Mouse (Mus musculus) G1E (cell line): ENCODE measurements around the gene Frem2. TPM values are rescaled to one million over a fixed set of nuclear protein-coding genes. Genes with fewer than 3 reads are reported as not detected.

Experiments used
- ATAC-seq: 2 replicates; pipeline ENCODE4 v1.8.0; 2016; ENCODE audit warnings: mild to moderate bottlenecking; ENCODE audit not compliant: insufficient number of reproducible peaks, poor library complexity, low FRiP score, severe bottlenecking; ENCODE audit errors: extremely low read depth
- DNase-seq: peaks from one replicate; pipeline ENCODE4 v3.0.0; 2012; ENCODE audit warnings: low spot score
- H3K27me3 ChIP-seq: 2 replicates; pipeline ENCODE4 v1.6.1; 2012; ENCODE audit warnings: mild to moderate bottlenecking, low read length, inconsistent platforms; ENCODE audit not compliant: insufficient read depth
- H3K36me3 ChIP-seq: replicated peaks from 2 replicates; pipeline ENCODE3; 2012; ENCODE audit warnings: mild to moderate bottlenecking, inconsistent platforms
- H3K4me1 ChIP-seq: 2 replicates; pipeline ENCODE4 v1.6.1; 2012; ENCODE audit warnings: low read depth, low read length, inconsistent platforms, mixed read lengths; ENCODE audit not compliant: insufficient read depth
- H3K4me3 ChIP-seq: 2 replicates; pipeline ENCODE4 v1.5.1; 2012; ENCODE audit warnings: low read depth, mild to moderate bottlenecking, inconsistent platforms, low read length, moderate library complexity, mixed read lengths
- H3K9me3 ChIP-seq: replicated peaks from 2 replicates; pipeline ENCODE4 v1.6.1; 2012; ENCODE audit warnings: inconsistent platforms
- CTCF ChIP-seq: IDR thresholded peaks from 2 replicates; pipeline ENCODE4 v1.5.1; 2012; ENCODE audit warnings: low read depth, low read length, inconsistent platforms, mixed read lengths
- GATA1 ChIP-seq: IDR thresholded peaks from 2 replicates; pipeline ENCODE4 v1.6.1; 2012; ENCODE audit warnings: borderline replicate concordance, low read length, inconsistent platforms, mixed read lengths
- GATA2 ChIP-seq: IDR thresholded peaks from 2 replicates; pipeline ENCODE4 v1.6.1; 2012; ENCODE audit warnings: low read depth, low read length, inconsistent platforms, borderline replicate concordance
- POLR2AphosphoS5 ChIP-seq: IDR thresholded peaks from 2 replicates; pipeline ENCODE4 v1.6.1; 2012; ENCODE audit warnings: low read depth, low read length, inconsistent platforms; ENCODE audit not compliant: insufficient replicate concordance
- TAL1 ChIP-seq: conservative IDR thresholded peaks from 2 replicates; pipeline ENCODE4 v1.6.1; 2012; ENCODE audit warnings: low read depth, low read length, inconsistent platforms, mixed read lengths
- polyA plus RNA-seq: library from polyadenylated mRNA; stranded (reverse); fragments of >175 nt; gene quantifications from 2 replicates; pipeline ENCODE4 v1.2.3, GENCODE M21; 2012
- total RNA-seq, 2 experiments: library from RNA; stranded (forward) in 1 of 2; stranded (reverse) in 1 of 2; fragments of 200-1000 nt in 1 of 2; fragments of >200 nt in 1 of 2; fragmentation: Nextera tagmentation in 1 of 2; gene quantifications; 2 replicates each; pipeline ENCODE4 v1.2.3; 2014 to 2017

Frem2 gene
- total and polyA plus RNA-seq, 3 experiments: 0.16 TPM; not detected in 2

DNA sequence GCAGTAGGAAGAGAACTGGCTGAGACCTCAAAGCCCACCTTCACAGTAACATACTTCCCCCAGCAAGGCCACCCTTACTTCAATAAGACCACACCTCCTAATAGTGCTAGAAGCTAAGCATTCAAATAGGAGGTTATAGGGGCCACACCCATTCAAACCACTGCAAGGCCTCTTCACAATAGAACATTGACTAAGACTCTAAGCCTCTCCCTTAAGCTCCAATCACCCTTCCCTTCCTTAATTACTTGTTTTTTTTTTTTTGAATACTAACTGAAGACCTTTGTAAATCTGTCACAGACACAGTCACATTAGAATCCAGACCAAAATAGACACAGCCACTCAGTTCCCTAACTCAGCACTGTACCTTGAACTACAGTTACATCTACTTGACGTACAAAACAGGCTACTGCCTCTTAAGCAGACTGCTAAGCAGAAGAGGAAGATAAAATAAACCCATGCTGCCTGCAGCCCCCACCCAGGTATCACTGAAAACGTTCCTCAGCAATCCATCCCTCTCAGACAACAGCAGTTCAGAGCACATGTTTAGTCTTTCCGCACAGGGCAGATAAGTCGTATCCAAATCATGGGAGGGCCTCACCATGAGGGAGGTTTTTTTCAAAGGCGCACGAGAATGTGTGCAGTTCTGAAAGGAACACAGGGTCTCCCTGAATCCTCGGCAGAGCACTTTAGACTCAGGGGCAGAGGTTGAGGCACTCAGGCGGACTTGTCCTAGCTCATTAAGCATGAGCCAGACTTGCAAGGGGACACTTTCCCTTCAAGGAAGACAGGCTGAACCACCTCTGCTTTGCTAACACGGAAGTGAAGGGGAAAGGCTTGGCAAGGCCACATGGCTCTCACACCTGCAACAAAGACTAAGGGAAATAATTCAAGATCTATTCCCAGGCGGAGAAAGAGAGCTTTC, 101.9 kb downstream of the Frem2 start:
- no peak for ATAC-seq
- no peak for DNase-seq
- no peak for TF ChIP-seq TAL1
- TF ChIP-seq GATA2: no peak
- no peak for TF ChIP-seq POLR2AphosphoS5
- TF ChIP-seq GATA1: no peak
- no peak for TF ChIP-seq CTCF
- Histone ChIP-seq H3K36me3 (no peaks in the 10 kb centered on the region), H3K4me1 (no peaks in the 10 kb centered on the region), H3K27me3 (no peaks in the 10 kb centered on the region), H3K4me3 (no peak overlapping the region), H3K9me3 (peaks cover 49% of the 10 kb centered on the region)

GRCm38 (mm10) chr3:53552691-53553090, 104.5 kb downstream of the Frem2 start:
- TF ChIP-seq CTCF: no peak
- TF ChIP-seq GATA2: no peak
- no peak for TF ChIP-seq POLR2AphosphoS5
- TF ChIP-seq GATA1: no peak
- no peak for TF ChIP-seq TAL1
- H3K27me3 ChIP-seq: no peaks in the 10 kb centered on the region
- no peak overlapping the region for H3K4me3 ChIP-seq
- H3K36me3 ChIP-seq: no peaks in the 10 kb centered on the region
- H3K9me3 ChIP-seq: peaks cover 35% of the 10 kb centered on the region
- ATAC-seq (no peak), DNase-seq (no peak)
- no peaks in the 10 kb centered on the region for H3K4me1 ChIP-seq

DNA sequence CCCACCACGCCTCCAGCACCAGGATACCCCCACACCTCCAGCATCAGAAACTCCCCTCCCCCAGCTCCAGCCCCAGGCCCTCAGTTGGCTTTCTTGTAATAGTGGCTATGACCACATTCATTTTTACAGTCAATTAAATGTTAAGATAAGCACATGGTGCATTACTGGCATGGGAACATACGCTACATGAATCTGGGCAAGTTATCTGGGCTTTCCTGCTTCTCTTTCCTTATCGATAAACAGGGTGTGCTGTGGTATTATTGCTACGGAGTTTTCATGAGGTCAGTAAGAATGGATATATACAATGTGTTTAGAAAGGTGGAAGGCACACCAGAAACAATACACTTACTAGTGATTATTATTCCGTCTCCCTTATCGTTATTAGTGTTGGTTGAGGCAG, 125.1 kb downstream of the Frem2 start:
- Histone ChIP-seq H3K36me3 (no peaks in the 10 kb centered on the region), H3K27me3 (no peaks in the 10 kb centered on the region), H3K4me1 (no peaks in the 10 kb centered on the region), H3K4me3 (no peak overlapping the region), H3K9me3 (peaks cover 26% of the 10 kb centered on the region)
- no peak for TF ChIP-seq POLR2AphosphoS5
- no peak for TF ChIP-seq GATA2
- no peak for TF ChIP-seq GATA1
- TF ChIP-seq TAL1: no peak
- TF ChIP-seq CTCF: no peak
- DNase-seq (no peak), ATAC-seq (no peak)

- Histone ChIP-seq H3K36me3 (no peaks in the 10 kb centered on the region), H3K4me3 (no peak overlapping the region), H3K4me1 (no peaks in the 10 kb centered on the region), H3K9me3 (peaks cover 18% of the 10 kb centered on the region), H3K27me3 (no peaks in the 10 kb centered on the region)
- no peak for ATAC-seq
- DNase-seq: no peak
- no peak for TF ChIP-seq TAL1
- no peak for TF ChIP-seq GATA1
- TF ChIP-seq CTCF: no peak
- TF ChIP-seq POLR2AphosphoS5: no peak
- no peak for TF ChIP-seq GATA2
These were observed 126.8 kb downstream of the Frem2 start for GRCm38 (mm10) chr3:53530305-53530704.

GRCm38 (mm10) chr3:53525737-53526136, 131.4 kb downstream of the Frem2 start:
- DNase-seq (no peak), ATAC-seq (no peak)
- H3K36me3 ChIP-seq: no peaks in the 10 kb centered on the region
- no peak overlapping the region for H3K4me3 ChIP-seq
- no peaks in the 10 kb centered on the region for H3K27me3 ChIP-seq
- peaks cover 20% of the 10 kb centered on the region for H3K9me3 ChIP-seq
- H3K4me1 ChIP-seq: no peaks in the 10 kb centered on the region
- TF ChIP-seq GATA2: no peak

DNA sequence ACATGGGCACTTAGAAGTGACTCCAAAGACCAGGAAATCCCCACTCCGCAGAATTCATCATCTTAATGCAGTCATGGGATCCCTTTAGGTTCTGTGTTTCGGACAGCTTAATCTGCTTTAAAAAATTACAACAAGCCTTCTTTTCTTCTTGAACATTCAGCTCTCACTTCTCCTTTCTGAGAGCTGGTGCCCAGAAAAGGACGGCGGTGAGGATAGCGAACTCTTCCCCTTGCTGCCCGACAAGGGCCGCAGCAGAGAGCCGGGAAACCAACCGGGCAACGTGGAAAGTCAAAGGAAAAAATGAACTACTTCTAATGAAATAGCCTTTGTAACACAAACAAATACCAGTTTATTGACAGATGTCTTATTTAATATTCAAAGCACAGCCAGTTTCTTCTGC, 134.4 kb downstream of the Frem2 start:
- ATAC-seq: no peak
- H3K27me3 ChIP-seq: no peaks in the 10 kb centered on the region
- no peaks in the 10 kb centered on the region for H3K4me1 ChIP-seq
- H3K36me3 ChIP-seq: no peaks in the 10 kb centered on the region
- no peak for DNase-seq
- TF ChIP-seq GATA2: no peak
- no peak overlapping the region for H3K4me3 ChIP-seq
- H3K9me3 ChIP-seq: peaks cover 22% of the 10 kb centered on the region
